Mouse (Mus musculus) layer of hippocampus, postnatal 25 days (tissue): ENCODE results near the gene Cenpf. TPM values are rescaled to one million over a fixed set of nuclear protein-coding genes. Genes with fewer than 3 reads are reported as not detected.

Experiments used
- DNase-seq, 2 experiments: peaks; one replicate each; pipeline ENCODE4 v3.0.0; 2022; ENCODE audit warnings: mixed read lengths in 2 of 2, low spot score in 1 of 2; ENCODE audit errors: extremely low spot score in 1 of 2
- total RNA-seq, 2 experiments: library from RNA; stranded (reverse); gene quantifications; 2 replicates each; pipeline ENCODE4 v1.2.3; 2021

The Cenpf gene
- total RNA-seq, 2 experiments from 2014 or later, result 0.99 to 2.1 TPM

GRCm38 (mm10) chr1:189639581-189639980 lies 48.3 kb downstream of the Cenpf start:
- DNase-seq, result no peak

GRCm38 (mm10) chr1:189633791-189634190 lies 54.1 kb downstream of the Cenpf start:
- no peak for DNase-seq

GRCm38 (mm10) chr1:189631906-189632675 lies 55.8 kb downstream of the Cenpf start:
- DNase-seq, result no peak

GRCm38 (mm10) chr1:189630026-189630425 lies 57.9 kb downstream of the Cenpf start:
- no peak for DNase-seq

- DNase-seq, result peak; percentile 26 to 66
Measured at GRCm38 (mm10) chr1:189627976-189628768, 59.7 kb downstream of the Cenpf start.

GRCm38 (mm10) chr1:189624756-189625155 lies 63.1 kb downstream of the Cenpf start:
- no peak for DNase-seq

- no peak for DNase-seq
Measured at GRCm38 (mm10) chr1:189618970-189619740, 68.7 kb downstream of the Cenpf start.

- no peak for DNase-seq
Measured at GRCm38 (mm10) chr1:189617381-189617780, 70.5 kb downstream of the Cenpf start.

- no peak for DNase-seq
Measured at GRCm38 (mm10) chr1:189615246-189615645, 72.6 kb downstream of the Cenpf start.

GRCm38 (mm10) chr1:189613076-189613475 lies 74.8 kb downstream of the Cenpf start:
- no peak for DNase-seq

GRCm38 (mm10) chr1:189611775-189612174 lies 76.1 kb downstream of the Cenpf start:
- no peak for DNase-seq

GRCm38 (mm10) chr1:189608640-189609039 lies 79.2 kb downstream of the Cenpf start:
- no peak for DNase-seq

GRCm38 (mm10) chr1:189608039-189608438 lies 79.8 kb downstream of the Cenpf start:
- no peak for DNase-seq

- DNase-seq, result no peak
Measured at GRCm38 (mm10) chr1:189605598-189606126, 82.2 kb downstream of the Cenpf start.

GRCm38 (mm10) chr1:189597096-189597495 lies 90.8 kb downstream of the Cenpf start:
- DNase-seq, result no peak

Other genes with a start within 250 kb of the Cenpf start
- 10 to 100 TPM; 11.8 to 13.9 TPM for gene Ptpn14, start 40.2 kb upstream of the Cenpf start, total RNA-seq
- 10 to 100 TPM; 77.5 to 83.2 TPM for gene Smyd2, start 234.3 kb upstream of the Cenpf start, total RNA-seq